Mouse (Mus musculus) ES-CJ7 (cell line): ENCODE measurements around the gene Casc4.

Source experiments
- DNase-seq: peaks from one replicate; pipeline ENCODE4 v3.0.0; 2011; ENCODE audit warnings: low read depth, low spot score

Casc4 gene

DNA sequence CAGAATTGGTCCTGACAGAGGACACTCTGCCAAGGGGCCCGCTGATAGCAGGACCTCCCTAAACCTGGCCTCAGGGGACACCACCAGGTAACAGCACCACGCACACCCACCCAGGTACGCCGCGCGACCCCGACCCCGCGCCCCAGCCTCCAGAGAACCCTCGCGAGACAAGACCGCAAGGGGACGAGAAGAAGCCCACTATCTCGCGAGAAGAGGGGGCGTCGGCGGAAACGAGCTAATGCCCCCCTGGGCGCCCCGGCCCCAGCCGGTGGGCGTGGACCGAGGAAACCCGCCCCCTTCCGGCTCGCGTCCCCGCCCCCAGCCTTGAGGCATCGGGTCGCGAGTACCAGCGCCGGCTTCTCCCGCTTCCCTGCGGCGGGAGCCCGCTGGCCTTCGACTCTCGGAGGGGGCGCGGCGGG is at the start of gene Casc4:
Gene Casc4 (plus strand): TSS at position 339 of the 419 bp plus-strand sequence.
- DNase-seq = peak; percentile 96

DNA sequence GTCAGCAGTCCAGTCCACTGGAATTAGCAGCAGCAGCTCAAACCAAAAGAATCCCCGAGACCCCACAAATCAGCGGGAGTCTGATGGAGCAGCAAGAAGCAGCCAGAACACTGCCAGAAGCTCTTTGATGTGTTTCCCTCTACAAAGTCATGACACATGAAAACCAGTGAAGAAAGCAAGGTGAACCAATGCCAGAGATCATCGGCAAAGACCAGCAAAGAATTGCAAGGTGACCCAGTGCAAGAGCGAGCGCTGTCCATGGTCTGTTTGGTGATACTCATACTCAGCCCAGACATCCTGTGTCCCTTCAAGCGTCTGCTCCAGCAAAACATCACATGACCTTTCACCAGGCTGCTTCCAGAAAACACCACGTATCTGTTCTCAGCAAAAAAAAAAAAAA is 45.0 kb upstream of the Casc4 start:
- DNase-seq = peak; percentile 39

DNA sequence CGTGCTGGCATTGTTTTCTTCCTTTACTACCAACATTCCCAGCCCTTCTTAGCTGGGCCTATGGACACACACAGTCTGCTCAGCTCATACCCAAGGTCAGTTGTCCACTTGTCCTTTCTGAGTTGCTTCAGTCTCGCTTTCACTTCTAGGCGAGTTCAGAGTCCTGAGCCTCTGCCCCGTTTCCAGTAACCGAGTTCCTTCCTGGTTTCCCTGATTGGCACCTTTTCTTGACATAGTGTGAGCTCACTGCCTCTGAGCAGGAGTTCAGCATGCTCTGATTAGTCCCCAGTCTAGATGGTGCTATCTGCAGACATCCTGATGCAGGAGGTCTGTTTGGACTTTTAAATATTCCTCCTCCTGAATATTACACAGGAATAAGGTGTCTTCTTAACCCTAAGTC is 42.1 kb upstream of the Casc4 start:
- DNase-seq = no peak

DNA sequence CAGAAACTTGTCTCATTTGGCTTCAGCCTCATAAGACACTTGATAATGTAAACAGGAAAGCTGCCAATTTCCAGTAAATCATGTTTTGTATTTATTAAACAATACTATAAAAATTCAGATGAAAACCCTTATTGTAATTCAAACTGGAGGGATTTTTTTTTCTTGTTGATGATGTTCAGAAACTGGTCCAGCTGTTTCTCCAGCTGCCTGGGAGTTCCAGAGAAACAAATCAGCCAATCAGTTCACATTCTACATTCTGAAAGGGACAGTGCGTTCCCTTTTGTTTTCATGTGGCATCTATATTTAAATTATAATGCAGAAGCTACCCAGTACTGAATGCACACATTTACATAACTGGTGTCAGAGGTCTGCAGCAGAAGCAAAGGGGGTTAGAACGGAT is 40.6 kb upstream of the Casc4 start:
- DNase-seq = peak; percentile 27

DNA sequence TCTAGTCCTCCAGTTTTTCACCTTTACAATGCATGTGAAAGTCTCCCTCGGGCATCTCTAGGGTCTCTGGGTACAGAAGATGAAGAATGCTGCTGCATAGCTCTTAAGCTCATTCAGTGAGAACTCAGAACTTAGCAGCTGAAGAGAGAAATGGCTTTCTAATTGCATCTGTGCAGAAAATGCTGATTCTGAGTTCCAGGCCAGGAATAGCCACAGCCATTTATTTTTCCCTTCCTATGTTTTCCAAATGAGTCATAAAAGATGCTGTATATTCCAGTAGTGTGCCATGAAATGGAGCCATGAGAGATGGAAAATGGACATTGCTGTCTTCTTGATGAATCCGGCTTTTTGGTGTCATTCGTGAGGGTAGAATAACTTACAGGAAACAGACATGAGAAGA is 38.4 kb upstream of the Casc4 start:
- no peak for DNase-seq

DNA sequence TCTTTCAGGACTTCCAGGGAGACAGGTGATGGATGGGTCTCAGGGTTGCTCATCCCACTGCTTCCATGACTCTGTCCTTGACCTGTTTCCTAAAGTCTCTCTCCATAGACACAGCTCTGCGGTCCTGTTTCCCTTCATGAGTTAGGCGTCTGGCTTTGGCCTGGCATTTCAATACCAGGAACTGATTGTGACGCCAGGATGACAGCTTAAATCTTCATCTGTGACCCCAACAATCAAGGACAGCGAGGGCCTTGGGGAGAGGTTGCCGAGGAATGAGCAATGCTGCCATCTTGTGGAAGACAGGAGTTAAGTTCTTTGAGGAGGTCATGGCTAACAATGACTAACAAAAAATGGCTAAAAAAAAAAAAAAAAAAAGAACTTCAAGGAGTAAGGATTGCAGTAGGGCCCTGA is 34.3 kb upstream of the Casc4 start:
- peak; percentile 80 for DNase-seq

DNA sequence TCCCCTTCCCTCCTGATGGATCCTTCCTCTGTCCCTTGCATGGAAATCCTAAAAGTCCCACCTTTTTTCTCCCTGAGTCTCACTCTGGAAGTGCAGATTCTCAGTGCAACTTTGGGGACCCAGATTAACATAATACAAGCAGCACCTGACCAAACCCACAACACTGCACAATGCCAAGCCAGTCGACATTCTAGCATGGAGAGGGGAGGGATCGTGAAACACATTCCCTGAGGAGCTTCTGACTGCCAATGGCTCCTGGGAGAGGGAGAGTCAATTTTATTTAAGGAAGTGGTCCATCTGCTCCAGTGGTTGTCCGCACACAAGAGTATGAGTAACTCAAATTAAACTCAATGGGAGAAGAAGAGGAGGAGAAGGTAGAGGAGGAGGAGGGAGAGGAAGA is 31.8 kb upstream of the Casc4 start:
- DNase-seq = peak; percentile 49

DNA sequence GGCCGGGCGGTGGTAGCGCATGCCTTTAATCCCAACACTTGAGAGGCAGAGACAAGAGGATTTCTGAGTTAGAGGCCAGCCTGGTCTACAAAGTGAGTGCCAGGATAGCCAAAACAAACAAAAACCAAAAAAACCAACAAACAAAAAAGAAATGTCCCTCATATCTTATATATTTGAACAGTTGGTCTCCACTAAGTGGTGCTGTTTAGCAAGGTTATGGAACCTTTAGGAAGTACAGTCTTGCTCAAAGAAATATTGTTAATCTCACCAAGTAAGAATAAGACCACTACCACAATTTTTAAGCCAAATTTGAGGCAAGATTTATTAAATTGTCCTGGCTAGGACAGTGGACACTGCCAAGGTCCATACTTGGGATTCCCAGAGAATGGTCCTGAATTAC is 25.3 kb upstream of the Casc4 start:
- DNase-seq = no peak

DNA sequence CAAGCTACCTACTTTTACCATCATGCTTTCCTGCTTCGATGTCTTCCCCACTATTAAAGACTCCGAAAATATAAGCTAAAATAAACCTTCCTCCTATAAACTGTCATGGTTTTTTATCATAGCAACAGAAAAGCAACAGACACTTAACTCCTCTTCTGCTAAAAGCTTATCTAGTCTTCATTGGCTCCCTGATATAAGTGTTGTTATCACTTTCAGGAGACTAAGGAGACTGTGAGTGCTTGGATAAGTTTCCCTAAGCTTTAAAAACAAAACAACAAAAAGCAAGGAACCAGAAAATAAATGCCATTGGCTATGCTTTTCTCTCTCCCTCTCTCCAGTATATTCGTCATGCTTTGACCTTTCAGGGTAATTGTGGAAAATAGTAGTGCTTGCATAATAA is 24.5 kb upstream of the Casc4 start:
- no peak for DNase-seq

DNA sequence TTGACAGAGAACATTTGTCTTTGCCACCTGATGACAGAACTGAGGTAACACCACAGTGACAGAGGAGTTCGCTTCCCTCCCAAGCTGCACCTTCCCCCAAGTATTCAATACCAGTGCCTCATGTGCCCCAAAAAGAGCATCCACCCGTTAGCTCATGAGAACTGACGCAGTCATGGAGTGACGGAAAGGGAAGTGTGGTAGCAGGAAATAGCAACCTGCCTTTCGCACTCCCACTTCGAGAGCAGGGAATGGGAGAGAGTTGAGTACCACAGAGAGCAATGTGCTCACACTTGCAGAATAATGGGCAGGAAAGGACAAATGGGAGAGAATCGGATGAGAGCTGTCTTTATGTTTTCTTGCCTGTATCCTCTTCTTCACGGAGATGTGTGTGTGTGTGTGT is 20.7 kb upstream of the Casc4 start:
- no peak for DNase-seq

DNA sequence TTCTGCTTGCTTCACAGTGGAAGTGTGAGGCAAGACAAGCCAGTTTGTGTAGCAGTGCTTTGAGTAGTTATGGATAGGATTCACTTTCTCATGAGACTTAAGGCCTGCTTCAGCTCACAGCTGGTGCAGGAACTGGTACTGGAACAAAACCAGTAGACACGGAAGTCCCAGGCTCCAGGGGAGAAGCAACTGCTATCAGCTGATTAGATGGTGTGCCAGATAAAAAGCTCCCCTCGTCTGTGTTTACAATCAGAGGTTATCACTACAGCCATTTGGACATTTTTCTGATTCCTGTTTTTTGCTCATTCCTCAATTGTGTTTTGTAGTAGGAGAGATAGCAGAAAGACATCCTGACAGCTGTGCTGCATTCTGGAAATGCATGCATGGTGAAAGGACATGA is 14.7 kb upstream of the Casc4 start:
- no peak for DNase-seq

DNA sequence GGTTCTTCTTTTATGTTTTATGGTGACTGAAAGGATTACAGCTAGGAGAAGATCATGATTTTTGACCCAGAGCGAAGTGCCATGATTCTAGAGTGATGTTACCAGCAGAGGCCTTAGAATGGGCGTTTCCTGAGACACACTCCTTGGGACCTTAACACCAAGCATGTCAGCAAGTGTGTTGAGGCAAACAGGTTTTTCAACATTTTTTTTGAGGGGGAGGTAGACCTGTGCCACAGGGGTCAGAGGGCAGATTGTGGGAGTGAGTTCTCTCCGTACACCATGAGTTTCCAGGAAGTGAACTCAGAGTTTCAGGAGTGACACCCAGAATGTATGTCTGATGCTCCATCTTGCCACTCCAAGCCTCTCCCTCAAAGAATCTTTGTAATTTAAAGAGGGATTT is 12.8 kb upstream of the Casc4 start:
- DNase-seq = no peak

DNA sequence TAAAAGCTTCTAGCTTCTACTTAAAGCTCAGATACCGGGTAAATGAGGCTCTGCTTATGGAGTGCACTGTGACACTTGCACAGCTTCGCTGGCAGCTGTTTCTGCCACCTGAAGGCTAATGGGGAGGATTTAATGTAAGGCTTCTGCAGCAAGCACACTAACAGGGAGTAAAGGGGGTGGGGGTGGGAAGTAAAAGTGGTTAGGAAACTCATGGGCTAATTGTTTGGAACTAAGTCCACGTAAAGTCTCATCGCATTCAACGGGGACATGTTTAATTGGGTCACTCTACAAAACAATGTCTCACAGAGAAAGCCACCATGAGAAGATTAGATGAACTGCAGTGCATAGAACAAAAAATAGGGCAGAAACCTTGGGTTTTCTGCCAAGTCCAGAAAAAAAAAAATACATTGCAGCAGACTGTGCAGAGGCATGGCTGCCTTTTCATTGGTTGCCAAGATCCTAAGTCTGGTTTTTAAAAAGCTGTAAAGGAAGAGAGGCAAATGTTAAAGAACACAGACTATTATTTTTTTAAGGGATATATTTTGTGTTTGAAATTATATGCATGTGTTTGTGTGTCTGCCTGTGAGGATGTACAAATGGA is 7.3 kb upstream of the Casc4 start:
- DNase-seq = no peak

DNA sequence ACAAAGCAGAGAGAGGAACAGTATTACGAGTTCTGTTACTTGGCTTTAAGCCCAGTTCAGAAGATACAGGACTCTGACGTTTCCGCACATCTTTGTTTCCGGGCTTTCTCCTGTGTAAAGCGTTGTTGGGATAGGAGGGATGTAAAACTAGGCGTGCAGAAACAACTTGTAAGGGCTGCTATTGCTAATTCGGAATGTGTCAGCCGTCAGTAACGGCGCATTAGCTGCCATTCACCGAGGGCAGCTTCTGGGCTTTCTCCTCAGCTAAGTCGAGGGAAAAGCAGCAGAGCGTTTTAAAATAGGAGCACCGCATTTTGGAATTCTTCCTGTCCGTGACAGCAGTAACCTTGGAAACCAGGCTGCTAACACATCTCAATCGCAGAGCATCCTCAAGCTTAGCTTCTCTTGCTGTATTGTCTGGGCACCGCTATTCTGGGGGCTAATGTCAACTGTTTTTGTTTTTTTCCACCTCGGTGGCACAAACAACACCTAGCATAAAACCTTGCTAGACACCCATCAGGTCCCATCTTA is 634 bp upstream of the Casc4 start:
- DNase-seq = peak; percentile 11

DNA sequence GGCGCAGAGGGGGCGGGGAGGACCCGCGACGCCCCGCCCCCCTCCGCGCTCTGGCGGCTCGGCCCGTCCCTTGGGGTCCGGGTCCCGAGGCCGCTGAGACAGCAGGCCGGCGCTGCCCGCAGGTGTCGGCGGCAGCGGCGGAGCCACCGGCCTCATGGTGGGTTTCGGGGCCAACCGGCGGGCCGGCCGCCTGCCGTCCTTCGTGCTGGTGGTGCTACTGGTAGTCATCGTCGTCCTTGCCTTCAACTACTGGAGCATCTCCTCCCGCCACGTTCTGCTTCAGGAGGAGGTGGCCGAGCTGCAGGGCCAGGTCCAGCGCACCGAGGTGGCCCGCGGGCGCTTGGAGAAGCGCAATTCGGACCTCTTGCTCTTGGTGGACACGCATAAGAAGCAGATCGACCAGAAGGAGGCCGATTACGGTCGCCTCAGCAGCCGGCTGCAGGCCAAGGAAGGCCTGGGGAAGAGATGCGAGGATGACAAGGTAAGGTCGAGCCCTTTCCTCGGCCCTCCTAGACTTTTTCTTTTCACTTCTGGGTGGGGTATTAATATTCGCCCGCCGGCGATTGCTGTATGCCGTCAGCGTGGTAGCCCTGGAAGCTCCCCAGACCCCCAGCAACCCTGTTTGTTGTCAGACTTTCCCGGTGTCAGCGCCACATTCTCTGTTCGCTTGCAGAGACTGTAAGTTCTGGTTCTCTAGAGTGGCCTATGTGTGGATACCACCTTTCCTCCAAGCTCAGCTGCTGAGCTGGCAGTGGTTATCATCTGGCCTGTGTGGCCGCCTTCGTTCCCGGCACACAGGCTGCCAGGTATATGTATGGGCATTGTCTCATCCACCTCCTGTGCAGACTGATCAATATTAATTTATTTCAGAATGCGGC is 520 bp downstream of the Casc4 start:
- DNase-seq = no peak

DNA sequence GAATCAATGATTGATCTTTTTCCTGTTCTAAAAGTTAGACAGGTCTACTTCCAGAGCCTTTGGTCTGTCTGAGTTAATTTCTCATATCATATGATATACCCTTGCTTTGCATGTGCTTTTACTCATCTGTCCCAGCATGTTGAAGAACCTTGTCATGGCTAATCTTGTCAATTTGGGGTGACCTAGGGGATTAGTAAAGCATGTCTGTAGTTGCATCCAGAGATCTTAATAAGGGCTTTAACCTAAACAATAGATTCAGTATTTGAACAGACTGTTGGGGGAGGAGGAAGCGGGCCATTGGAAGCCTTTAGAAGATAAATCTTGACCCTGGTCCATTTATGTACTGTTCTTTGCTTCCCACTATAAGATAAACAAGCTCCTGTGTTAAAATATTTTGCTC is 12.7 kb downstream of the Casc4 start:
- DNase-seq = no peak

DNA sequence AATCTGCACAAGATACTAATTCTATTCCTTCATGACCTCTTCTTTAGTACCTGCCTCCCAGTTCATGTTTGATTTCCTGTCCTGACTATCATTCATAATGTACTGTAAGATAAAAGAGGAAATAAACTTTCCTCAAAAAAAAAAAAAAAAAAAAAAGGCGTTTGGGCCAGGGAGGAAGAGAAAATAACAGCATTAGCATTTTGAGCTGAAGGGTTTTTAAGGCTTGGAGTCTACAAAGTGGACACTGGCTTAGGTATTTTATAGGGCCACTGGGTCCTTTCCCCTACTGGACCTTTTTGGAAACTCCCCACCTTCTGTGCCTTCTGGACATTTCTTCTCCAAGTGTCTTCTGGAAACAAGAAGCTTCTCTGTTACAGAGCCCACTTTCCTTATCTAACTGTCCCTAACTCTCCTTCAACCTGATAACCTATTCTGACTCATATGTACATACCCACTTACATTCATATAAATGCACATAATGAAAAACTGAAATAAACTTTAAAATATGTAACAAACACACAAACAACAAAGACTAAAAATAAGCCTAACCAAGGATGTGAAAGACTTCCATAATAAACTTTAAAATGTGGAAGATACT is 18.8 kb downstream of the Casc4 start:
- DNase-seq = no peak

DNA sequence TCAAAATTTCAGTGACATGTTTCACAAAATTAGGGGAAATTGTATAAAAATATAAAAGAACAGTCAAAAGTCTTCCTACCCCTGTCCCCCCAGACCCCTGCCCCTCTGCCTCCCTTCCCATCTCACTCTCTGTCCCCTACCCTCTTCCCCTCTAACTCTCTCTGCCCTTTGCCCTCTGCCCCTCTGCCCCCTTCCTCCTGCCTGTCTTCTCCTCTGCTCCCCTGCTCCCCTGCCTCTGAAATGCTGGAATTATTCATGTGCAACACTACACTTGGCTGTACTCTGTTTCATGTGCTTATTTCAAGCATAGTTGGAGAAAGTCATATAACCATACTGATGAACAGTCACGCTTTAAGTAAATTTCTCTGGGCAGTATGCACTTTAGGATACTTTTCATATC is 19.6 kb downstream of the Casc4 start:
- DNase-seq = no peak

DNA sequence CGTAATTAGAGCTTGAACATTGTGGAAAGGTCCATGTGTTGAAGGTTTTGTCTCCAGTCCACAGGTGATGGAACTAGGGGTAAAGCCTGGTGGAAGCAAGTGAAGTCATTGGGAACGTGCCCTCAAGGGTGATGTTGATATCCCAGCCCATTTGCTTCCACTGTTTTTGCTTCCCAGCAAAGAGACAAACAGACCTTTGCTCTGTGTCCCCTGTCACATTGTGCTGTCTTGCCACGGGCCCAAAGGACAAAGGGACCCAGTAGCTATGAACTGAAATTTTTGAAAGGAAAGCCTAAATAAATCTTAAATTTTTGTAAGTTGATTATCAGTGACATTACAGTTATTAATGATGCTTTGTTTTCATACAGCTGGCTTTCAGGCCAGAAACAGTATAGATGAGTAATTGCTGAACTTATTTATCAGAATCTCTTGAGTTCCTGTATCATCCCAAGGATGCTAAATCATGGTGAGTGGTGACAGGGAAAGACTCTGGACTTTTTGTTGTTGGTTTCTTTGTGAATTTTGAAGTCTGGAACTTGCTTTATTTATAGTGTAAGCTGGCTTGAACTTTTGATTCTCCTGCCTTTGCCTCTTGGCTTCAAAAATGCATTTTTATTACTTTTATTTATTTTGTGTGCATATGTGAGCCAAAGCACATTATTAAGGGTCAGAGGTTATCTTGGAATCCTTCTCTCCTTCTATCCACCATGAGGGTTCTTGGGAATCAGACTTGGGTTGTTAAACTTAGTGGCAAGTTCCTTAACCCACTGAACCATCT is 22.1 kb downstream of the Casc4 start:
- DNase-seq = no peak

DNA sequence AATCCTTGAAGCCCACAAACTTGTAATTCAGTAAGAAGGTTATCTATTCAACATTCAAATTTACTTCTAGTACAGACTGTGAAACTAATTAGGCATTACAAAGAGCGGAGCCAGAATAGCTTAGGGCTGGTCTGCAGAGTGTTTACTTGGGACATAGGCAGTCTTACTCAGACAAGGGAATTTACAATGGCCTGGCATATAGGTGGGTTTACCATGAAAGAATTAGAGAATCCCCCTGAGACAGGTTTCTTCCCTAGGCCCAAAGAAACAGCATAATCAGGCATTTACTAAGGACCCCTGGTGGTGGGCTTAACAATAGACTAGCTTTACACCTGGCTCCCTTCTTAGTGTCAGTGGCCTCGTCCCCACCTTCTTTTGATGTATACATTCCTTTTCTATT is 28.5 kb downstream of the Casc4 start:
- peak; percentile 84 for DNase-seq

DNA sequence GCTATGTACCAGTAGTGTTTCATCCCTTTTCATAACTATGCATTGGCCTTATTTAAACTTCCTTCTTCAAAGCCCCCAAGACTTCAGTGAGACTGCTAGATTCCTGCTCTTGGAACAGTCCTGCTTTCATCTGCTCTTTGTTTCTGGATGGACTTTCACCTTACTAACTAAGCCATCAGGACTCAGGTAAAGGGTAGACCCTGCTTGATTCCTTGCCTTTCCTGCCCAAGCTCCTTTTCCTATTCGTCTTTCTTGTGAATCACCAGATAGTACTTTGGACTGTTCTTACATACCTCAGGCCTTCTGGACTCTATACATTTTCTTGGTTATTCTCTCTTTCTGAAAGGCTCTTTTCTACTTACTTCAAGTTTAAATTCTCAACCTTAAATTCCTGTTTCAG is 30.1 kb downstream of the Casc4 start:
- DNase-seq = no peak

DNA sequence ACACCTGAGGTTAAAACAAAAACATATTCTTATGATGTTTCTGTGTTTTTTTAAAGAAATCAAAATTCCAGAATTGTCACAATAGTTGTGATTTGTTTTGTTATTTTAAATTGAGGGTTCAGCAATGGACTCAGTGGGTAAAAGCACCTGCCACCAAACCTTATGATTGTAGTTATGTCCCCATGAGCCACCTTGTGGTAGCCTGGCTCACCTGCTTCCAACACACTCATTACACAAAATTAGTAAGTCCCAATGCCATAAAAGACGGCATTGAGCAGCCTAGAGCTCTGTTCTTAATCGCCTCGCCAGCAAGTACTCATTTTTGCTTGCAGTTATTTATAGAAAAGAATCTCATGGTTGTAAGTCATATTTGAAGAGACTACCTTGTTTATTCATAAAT is 43.2 kb downstream of the Casc4 start:
- DNase-seq = peak; percentile 24
